Mouse (Mus musculus) urinary bladder, adult 18-20 months (tissue): ENCODE results near the gene Actr10.

ENCODE experiments used
- DNase-seq, 2 experiments: peaks; one replicate each; pipeline ENCODE4 v3.0.0; 2022; ENCODE audit warnings: low spot score in 2 of 2, mixed read lengths in 2 of 2

Gene Actr10

DNA sequence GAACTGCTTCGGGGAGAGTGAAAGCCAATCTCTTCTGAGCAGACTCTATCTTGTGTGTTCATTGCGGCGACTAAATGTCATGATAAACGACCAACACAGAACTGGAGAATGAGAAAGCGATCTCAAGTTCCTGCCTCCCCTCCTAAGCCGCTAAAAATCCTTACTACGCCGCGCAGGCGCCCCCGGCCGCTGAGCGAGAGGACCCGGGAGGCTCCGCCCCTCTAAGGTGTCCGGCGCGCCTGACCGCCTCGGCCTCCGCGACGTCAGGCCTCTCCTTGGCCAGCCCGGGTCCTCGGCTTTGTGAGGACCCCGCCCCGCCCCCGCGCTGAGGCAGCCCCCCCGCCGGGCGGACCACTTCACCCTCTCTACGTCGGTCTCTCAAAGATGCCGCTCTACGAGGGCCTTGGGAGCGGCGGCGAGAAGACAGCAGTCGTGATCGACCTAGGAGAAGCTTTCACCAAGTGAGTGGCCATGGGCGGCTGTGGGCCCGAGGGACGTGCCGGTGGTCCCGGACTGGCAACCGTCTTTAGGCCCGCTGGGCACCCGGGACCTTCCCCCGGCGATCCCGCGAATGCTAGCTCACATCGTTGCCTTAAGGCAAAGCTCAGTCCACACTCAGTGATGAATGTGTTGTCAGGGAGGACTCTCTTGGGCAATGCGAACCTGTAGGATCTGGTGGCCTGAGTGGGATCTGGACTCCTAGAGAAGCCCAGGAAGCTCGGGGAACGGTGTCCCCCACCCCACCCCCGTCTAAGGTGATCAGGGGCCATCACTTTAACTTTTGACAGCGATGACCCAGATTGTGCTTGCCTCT lies at the start of gene Actr10:
Actr10 (plus strand) TSS at position 287 of the 814 bp plus-strand sequence.
- DNase-seq: peak; percentile 82 to 87

DNA sequence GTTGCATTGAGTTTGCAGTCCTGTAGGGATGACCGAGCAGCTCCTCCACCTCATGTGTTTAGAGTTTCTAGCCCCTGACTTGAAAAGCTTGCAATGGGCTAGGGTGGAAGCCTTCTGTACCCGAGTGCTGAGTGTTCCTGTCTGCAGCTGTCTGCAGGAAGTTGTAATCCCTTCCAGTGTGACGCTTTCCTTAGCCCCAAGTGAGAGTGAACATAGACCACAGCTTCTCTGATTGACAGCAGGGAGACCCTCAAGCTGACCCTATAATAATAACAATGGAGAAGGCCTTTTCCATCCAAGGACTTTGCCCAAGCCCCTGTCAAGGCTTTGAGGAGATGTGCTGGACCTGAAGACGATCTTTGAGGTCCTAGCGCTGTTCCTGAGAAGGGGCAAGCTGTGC lies 47.3 kb upstream of the Actr10 start:
- DNase-seq: no peak

GRCm38 (mm10) chr12:70890874-70891470 lies 46.7 kb upstream of the Actr10 start:
- no peak for DNase-seq

DNA sequence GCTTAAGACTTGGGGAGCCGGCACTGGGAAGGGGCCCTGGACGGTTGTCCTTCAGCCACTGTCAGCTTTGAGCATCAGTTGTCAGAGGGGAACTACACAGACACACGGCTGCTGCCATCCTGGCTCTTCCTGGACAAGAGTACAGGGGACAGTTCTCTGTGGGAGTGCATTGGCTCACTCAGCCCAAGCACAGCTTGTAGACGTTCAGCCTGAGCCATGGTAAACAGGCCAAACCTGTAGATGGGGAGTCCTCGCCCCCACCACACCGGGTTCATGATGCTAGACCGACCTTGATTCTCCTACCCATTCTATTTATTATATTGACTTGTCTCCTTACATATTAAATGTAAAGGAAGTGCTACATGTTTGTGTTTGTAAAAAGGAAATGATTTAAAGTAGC lies 42.4 kb upstream of the Actr10 start:
- no peak for DNase-seq

- DNase-seq: no peak
Observed at GRCm38 (mm10) chr12:70896068-70896467, 41.6 kb upstream of the Actr10 start.

- DNase-seq: no peak
Observed at GRCm38 (mm10) chr12:70897434-70897833, 40.2 kb upstream of the Actr10 start.

GRCm38 (mm10) chr12:70898450-70898849 lies 39.2 kb upstream of the Actr10 start:
- no peak for DNase-seq

- no peak for DNase-seq
Observed at GRCm38 (mm10) chr12:70904471-70904870, 33.2 kb upstream of the Actr10 start.

DNA sequence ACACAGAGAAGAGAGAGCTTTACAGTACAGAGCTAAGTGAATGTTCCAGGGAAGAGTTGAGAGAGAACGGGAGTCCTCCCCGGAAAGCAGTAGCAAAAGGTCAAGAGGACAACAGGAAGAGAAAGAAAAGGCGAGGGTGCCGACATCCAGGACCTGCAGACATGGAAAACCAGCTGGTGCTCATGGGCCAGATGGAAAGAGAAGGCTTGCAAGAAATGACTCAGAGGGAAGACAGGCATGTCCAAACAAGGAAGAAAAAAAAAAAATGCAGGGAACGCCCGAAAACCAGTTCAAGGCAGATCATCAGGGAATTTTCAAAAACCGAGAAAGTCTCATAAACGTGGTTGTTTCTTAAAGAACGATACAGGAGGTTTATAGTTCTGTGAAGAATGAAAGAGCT lies 30.8 kb upstream of the Actr10 start:
- DNase-seq: peak in 1 of 2 experiments; percentile 44

GRCm38 (mm10) chr12:70907651-70908050 lies 30.0 kb upstream of the Actr10 start:
- DNase-seq: no peak

- DNase-seq: no peak
Observed at GRCm38 (mm10) chr12:70908076-70908475, 29.6 kb upstream of the Actr10 start.

GRCm38 (mm10) chr12:70910241-70910720 lies 27.4 kb upstream of the Actr10 start:
- peak; percentile 74 to 77 for DNase-seq

DNA sequence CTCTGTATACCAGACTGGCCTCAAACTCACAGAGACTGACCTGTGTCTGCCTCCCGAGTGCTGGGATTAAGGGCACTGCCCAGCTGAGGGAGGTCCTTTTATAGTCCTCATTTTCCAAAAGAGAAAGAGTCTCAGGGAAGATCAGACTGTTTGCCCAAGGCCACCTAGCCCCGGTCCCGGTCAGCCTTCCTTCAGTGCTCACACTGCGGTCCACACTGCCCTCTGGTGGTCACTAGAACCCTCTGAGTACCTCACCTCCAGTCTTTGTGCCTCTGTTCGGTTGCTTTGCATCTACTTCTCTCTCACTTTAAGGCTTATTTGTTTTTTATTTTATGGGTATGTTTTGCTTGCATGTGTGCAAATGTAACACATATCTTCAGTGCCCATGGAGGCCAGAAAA lies 26.6 kb upstream of the Actr10 start:
- DNase-seq: peak; percentile 66 to 73

DNA sequence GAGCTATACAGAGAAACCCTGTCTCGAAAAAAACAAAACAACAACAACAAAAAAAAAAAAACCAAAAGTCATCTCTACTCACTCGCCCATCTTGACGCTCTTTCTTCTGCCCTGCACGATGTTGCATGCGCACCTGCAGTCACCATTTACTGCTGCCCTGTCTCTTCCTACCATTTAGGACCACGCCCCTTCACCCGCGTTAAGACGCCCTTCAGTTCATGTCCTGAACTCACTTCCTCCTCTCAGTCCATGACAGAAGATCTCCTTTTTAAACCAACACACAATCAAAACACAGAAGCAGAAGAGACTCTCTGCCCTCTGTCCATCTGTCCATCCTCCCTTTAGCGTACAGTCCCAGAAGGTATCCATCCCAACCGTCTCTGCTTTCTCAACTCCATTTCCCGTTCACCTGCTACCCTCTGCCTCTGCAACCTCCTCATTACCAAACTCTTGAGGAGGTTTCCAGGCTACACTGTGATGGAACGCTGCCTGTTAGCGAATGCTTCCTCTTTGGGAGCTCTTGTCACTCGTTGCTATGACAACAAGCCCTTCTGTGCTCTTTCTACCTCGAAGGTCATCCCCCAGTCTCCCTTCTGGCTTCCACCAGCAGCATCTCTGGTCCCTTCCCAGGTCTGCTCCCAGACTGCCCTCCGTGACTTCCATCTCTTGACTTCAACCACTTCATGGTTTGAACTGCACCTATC lies 25.8 kb upstream of the Actr10 start:
- no peak for DNase-seq

DNA sequence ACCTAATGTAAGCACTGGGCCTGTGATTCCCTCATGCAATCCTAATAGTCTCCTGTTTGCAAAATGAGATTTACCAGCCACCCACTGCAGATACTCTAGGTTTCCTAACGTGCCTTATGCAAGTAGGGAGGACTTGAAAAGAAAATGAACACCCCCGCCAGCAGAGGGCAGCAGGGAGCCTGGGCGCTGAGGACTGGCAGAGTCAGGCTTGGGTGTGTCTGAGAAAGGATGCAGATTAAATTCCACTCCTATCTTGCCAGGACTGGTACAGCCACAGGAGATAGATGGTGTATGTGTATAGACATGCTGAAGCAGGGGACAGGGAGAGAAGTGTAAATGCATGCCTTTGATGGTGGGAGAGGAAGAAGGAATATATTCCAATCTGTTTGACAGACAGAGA lies 24.2 kb upstream of the Actr10 start:
- DNase-seq: peak; percentile 73 to 75

DNA sequence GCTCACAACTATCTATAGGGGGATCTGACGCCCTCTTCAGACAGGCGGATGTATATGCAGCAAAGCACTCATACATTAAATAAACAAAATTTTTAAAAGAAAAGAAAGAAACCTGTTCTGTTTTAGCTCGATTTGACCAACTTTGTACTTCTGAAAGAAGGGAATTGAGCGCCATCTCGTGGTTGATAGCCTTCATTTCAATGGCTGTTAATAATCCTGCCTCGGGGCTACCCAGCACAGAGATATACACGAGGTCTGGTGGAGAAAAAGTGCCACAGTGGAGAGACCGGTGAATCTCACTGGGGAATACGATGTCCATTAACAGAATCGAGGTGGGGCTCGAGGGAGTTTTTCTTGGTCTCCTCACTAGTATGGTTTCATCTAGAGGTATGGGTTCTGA lies 23.3 kb upstream of the Actr10 start:
- DNase-seq: no peak

DNA sequence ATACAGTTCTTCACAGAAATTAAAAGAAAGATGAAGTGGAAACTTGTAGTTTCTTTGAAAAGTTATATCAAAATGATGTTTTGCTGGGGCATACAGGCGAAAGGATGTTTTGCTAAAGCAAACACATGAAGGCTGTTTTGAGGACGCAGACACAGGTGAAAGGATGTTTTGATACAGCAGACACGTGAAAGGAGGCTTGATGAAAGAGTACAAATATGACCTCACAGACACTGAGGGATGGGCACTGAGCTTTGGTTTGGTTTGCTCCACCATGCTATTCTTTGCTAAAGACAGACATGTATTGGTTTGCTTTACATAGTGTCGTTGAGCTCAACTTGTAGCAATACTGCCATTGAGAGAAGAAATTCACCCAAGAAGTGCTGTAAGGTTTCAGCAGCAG lies 7.9 kb upstream of the Actr10 start:
- no peak for DNase-seq

DNA sequence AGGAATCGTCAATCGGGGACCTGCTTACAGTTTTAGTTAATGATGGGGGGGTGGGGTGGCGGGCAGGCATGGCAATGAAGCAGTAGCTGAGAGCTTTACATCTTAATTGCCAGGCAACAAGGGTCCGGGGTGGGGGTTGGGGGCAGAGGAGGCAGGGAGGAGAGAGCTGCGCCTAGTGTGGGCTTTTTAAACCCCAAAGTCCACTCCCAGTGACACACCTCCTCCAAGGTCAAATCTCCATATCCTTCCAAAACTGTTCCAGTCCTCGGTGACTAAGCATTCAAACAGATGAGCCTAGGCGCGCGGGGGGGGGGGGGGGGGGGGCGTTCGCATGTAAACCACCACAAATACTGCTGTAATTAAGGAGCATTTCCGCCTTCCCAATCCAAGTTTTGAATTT lies 507 bp upstream of the Actr10 start:
- DNase-seq: no peak

DNA sequence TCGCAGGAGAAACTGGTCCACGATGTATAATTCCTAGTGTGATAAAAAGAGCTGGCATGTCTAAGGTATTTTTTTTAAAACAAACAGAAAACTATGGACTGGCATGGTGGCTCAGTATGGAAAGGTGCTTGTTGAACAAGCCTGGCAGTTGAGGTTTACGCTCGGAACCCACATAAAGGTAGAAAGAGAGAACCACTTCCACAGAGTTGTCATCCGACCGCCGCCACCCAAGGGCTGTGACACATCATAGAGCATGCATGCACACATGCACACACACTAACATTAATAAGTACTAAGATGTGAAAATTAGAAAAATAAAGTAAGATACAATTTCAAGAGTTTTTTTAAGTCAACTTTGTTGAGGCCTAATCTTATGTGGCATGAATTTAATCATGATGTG lies 3.1 kb downstream of the Actr10 start:
- no peak for DNase-seq

GRCm38 (mm10) chr12:70944181-70944580 lies 6.5 kb downstream of the Actr10 start:
- no peak for DNase-seq

DNA sequence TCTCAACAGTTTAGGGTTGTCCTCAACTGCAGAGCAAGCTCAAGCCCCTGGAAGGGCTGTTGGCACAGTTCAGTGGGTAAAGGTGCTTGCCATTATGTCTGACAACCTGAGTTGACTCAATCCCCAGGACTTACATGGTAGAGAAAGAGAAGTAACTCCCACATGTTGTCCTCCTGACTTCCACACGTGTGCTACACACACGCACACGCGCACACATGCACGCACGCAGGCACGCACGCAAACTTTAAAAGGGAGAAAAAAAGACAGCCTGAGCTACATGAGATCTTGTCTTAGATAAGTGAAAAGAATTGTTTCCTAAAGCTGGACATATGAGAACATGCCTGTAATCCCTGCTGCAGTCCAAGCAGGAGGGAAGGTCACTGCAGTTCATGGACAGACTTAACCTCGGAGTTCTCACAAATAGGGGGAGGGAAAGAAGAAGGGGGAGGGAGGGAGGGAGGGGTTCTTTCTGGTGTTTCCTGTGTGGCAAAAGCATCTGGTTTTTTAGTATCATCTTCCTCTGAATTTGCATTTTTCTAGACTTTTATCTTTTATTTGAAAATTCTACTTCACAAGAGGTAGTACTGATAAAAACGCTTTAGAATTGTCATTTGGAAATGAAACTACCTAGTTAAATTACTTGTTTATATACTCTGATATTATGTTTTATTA lies 9.1 kb downstream of the Actr10 start:
- no peak for DNase-seq

GRCm38 (mm10) chr12:70958640-70959039 lies 21.0 kb downstream of the Actr10 start:
- no peak for DNase-seq
